Mouse (Mus musculus) stomach, postnatal 0 days (tissue): ENCODE results near the gene Olfr643. TPM values are rescaled to one million over a fixed set of nuclear protein-coding genes. Genes with fewer than 3 reads are reported as not detected.
"Not testable (repeated sequence)": the region's sequence is repeated elsewhere in the genome, so short reads cannot be mapped to it uniquely, and the experiment has no call there.

Experiments
- ATAC-seq: fragments of 200-750 bp; cut with Nextera tagmentation; 2 replicates; pipeline ENCODE4 v1.8.0; 2017; ENCODE audit not compliant: low FRiP score, low TSS enrichment
- DNase-seq: peaks from one replicate; pipeline ENCODE4 v3.0.0-alpha.2; 2016; ENCODE audit warnings: low spot score
- H3K27ac ChIP-seq: fragments of 300-500 bp; sonication (generic); replicated peaks from 2 replicates; pipeline ENCODE4 v1.5.1; 2014; ENCODE audit warnings: mild to moderate bottlenecking, control low read depth
- H3K27me3 ChIP-seq: fragments of 300-500 bp; sonication (generic); 2 replicates; pipeline ENCODE4 v1.6.1; 2014; ENCODE audit warnings: low read length; ENCODE audit not compliant: control insufficient read depth, insufficient read depth
- H3K36me3 ChIP-seq: fragments of 300-500 bp; sonication (generic); 2 replicates; pipeline ENCODE4 v1.6.1; 2014; ENCODE audit warnings: low read length, mixed read lengths; ENCODE audit not compliant: control insufficient read depth, insufficient read depth
- H3K4me1 ChIP-seq: fragments of 300-500 bp; sonication (generic); replicated peaks from 2 replicates; pipeline ENCODE4 v1.6.1; 2014; ENCODE audit warnings: antibody characterized with exemption; ENCODE audit not compliant: control insufficient read depth, insufficient read depth
- H3K4me2 ChIP-seq: fragments of 300-500 bp; sonication (generic); replicated peaks from 2 replicates; pipeline ENCODE4 v1.6.1; 2014; ENCODE audit warnings: low read depth, mild to moderate bottlenecking, control low read depth, moderate library complexity
- H3K4me3 ChIP-seq: fragments of 300-500 bp; sonication (generic); 2 replicates; pipeline ENCODE4 v1.5.1; 2014; ENCODE audit warnings: low read depth, low read length, control low read depth
- H3K9ac ChIP-seq: fragments of 300-500 bp; sonication (generic); 2 replicates; pipeline ENCODE4 v1.6.1; 2014; ENCODE audit warnings: mild to moderate bottlenecking, low read length, control low read depth, mixed read lengths
- H3K9me3 ChIP-seq: fragments of 300-500 bp; sonication (generic); 2 replicates; pipeline ENCODE4 v1.6.1; 2016; ENCODE audit warnings: low read length; ENCODE audit not compliant: control insufficient read depth
- CTCF ChIP-seq: IDR thresholded peaks from 2 replicates; pipeline ENCODE4 v1.5.1; 2016; ENCODE audit warnings: antibody characterized with exemption, low read depth, mild to moderate bottlenecking, moderate library complexity
- EP300 ChIP-seq: optimal IDR thresholded peaks from 2 replicates; pipeline ENCODE3; 2016; ENCODE audit warnings: antibody characterized with exemption
- WGBS: fragments of 180-500 bp; shearing (Covaris S2); extraction: QIAGEN DNeasy Blood & Tissue Kit; methylation state at CpG from one replicate; pipeline ENCODE4 v1.1.7; 2014; 5-methylcytosine and 5-hydroxymethylcytosine counted together
- polyA plus RNA-seq: library from polyadenylated mRNA; unstranded; fragments of >200 nt; fragmentation: Nextera tagmentation; extraction: Ambion mirVana; gene quantifications from 2 replicates; pipeline ENCODE4 v1.2.1, GENCODE M21; 2015

Olfr643 gene
- polyA plus RNA-seq, 1 experiment from 2014 or later = not detected

DNA sequence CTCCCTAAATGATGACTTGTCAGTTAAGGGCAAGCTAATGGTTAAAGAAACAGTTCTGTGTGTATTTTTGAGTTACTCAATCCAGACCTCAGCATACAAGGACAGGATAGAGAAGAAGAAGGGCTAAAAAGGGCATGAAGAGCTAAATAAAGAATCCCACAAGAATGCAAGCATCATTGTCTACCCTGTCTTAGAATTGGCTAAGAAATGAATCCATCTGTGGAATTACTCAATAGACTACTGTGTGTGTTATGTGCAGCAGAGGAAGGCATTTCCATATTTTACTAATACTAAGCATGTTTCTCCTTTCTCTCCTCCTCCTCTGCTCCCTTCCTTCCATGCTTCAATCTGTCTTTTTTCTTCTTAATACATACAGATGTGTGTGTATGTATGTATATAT is 138.1 kb downstream of the Olfr643 start:
- Histone ChIP-seq H3K27ac (no peak overlapping the region), H3K9ac (no peak overlapping the region), H3K36me3 (no peaks in the 10 kb centered on the region), H3K27me3 (no peaks in the 10 kb centered on the region), H3K4me1 (no peaks in the 10 kb centered on the region), H3K4me2 (no peak overlapping the region), H3K4me3 (no peak overlapping the region), H3K9me3 (no peaks in the 10 kb centered on the region)
- ATAC-seq (no peak), DNase-seq (no peak)
- TF ChIP-seq CTCF (no peak), EP300 (no peak)

DNA sequence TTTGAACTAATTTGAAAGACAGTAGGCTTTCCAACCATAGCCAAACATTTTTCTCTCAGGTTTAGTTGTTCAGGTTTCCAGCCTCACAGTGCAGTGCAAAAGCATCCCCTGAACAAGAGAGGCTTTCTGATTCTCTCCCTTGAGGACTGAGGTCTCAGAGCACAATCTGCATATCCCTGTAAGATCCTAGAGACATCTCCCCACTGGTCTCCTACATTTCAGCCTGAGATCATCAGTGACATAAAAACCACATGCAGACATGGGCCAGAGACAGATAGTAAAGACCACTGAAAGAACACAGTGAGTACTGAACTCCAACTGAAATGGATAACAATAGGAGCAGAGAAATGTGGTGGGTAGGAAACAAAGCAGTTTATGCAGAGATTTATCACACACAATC is 138.8 kb downstream of the Olfr643 start, which contains the start of gene Olfr638:
Olfr638 (plus strand) TSS at position 301 of the 400 bp plus-strand sequence.
- H3K4me1 ChIP-seq = no peaks in the 10 kb centered on the region
- no peak within 1 kb of the TSS for H3K4me3 ChIP-seq
- no peak for TF ChIP-seq EP300
- TF ChIP-seq CTCF = no peak
- no peak within 1 kb of the TSS for H3K4me2 ChIP-seq
- no peaks in the 10 kb centered on the region for H3K36me3 ChIP-seq
- H3K9me3 ChIP-seq = no peaks in the 10 kb centered on the region
- H3K27ac ChIP-seq = no peak within 1 kb of the TSS
- DNase-seq (no peak), ATAC-seq (no peak)
- H3K27me3 ChIP-seq = no peaks in the 10 kb centered on the region
- no peak within 1 kb of the TSS for H3K9ac ChIP-seq

DNA sequence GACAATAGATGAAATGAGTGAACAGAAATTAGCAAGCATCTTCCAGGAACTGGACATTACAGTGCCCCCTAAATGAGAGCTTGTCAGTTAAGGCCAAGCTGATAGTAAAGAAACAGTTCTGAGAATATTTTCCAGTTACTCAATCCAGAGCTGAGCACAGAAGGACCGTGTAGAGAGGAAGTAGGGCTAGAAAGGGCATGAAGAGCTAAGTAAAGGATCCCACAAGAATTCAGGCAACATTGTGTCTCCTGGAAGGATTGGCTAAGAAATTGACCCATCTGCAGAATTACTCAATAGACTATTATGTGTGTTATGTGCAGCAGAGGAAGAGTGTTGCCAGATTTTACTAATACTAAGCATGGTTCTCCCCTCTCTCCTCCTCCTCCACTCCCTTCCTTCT is 165.4 kb downstream of the Olfr643 start:
- Histone ChIP-seq H3K9me3 (no peaks in the 10 kb centered on the region), H3K36me3 (no peaks in the 10 kb centered on the region), H3K27ac (no peak overlapping the region), H3K4me3 (no peak overlapping the region), H3K9ac (no peak overlapping the region), H3K4me2 (no peak overlapping the region), H3K27me3 (no peaks in the 10 kb centered on the region), H3K4me1 (no peaks in the 10 kb centered on the region)
- TF ChIP-seq EP300 = no peak
- TF ChIP-seq CTCF = no peak
- ATAC-seq = no peak
- 61% methylated on average over 1 of the region's 1 CpGs for WGBS
- no peak for DNase-seq

DNA sequence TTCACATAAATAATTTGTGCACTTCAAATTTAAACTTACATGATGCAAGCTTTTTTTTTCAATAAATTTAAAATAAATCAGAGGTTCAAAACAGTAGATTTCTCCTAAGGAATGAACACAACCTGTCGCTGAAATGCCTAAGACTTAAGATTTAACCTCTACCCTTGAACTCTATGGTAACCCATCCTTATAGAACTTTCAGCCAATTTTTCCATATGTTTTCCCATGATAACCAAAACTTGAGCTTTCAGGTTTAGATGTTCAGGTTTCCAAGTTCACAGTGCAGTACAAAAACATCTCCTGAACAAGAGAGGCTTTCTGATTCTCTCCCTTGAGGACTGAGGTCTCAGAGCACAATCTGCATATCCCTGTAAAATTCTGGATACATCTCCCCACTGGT is 166.4 kb downstream of the Olfr643 start, which contains the start of gene Olfr635:
Olfr635 (plus strand) TSS at position 301 of the 400 bp plus-strand sequence.
- Histone ChIP-seq H3K4me3 (no peak within 1 kb of the TSS), H3K4me1 (no peaks in the 10 kb centered on the region), H3K27me3 (no peaks in the 10 kb centered on the region), H3K9ac (no peak within 1 kb of the TSS), H3K36me3 (no peaks in the 10 kb centered on the region), H3K27ac (no peak within 1 kb of the TSS), H3K9me3 (no peaks in the 10 kb centered on the region), H3K4me2 (no peak within 1 kb of the TSS)
- no peak for TF ChIP-seq EP300
- TF ChIP-seq CTCF = no peak
- ATAC-seq = no peak
- WGBS = 76% methylated on average over 1 of the region's 1 CpGs
- DNase-seq = no peak

DNA sequence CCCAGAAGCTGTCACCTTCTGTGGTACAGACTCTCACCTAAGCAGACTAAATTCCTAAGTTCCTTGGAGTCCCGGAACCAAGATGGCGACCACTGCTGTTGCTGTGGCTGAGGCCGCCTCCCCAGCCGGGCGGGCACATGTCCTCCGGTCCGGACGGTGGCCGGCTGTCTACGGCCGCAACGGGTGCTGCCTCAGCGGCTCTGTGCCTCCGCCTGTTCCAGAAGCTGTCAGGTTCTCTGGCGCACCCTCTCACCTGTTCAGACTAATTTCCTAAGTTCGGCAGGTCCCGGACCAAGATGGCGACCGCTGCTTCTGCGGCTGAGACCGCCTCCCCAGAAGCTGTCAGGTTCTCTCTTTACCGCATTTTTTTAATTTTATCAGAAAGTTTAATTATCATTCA is 170.3 kb downstream of the Olfr643 start:
- H3K27me3 ChIP-seq, H3K4me1 ChIP-seq, H3K9me3 ChIP-seq, H3K36me3 ChIP-seq, H3K27ac ChIP-seq, DNase-seq, H3K9ac ChIP-seq, H3K4me2 ChIP-seq, ATAC-seq, H3K4me3 ChIP-seq: not testable (repeated sequence)
- 94% methylated on average over 22 of the region's 22 CpGs for WGBS

Other genes starting within 250 kb of the Olfr643 start
- gene Olfr64, start 242.9 kb downstream of the Olfr643 start, polyA plus RNA-seq = not detected in 2 replicates
- not detected in 2 replicates for gene Olfr65, start 233.9 kb downstream of the Olfr643 start, polyA plus RNA-seq
- not detected in 2 replicates for gene Olfr631, start 208.6 kb downstream of the Olfr643 start, polyA plus RNA-seq
- gene Olfr632, start 203.1 kb downstream of the Olfr643 start, polyA plus RNA-seq = not detected in 2 replicates
- not detected in 2 replicates for gene Olfr633, start 193.0 kb downstream of the Olfr643 start, polyA plus RNA-seq
- 0.01 TPM in 1 of 2 replicates, not detected in the other for gene Olfr635, start 166.3 kb downstream of the Olfr643 start, polyA plus RNA-seq
- gene Olfr638, start 138.7 kb downstream of the Olfr643 start, polyA plus RNA-seq = not detected in 2 replicates
- 0.01 TPM in 1 of 2 replicates, not detected in the other for gene Olfr639, start 120.1 kb downstream of the Olfr643 start, polyA plus RNA-seq
- 0.04 TPM in 1 of 2 replicates, not detected in the other for gene Olfr640, start 111.8 kb downstream of the Olfr643 start, polyA plus RNA-seq
- not detected in 2 replicates for gene Olfr641, start 102.0 kb downstream of the Olfr643 start, polyA plus RNA-seq
- gene Olfr642, start 84.7 kb downstream of the Olfr643 start, polyA plus RNA-seq = not detected in 2 replicates
- not detected in 2 replicates for gene 4930516K23Rik, start 76.0 kb downstream of the Olfr643 start, polyA plus RNA-seq
- not detected in 2 replicates for gene Olfr644, start 65.5 kb downstream of the Olfr643 start, polyA plus RNA-seq
- gene Olfr645, start 51.9 kb downstream of the Olfr643 start, polyA plus RNA-seq = not detected in 2 replicates
- 0.11 TPM in 1 of 2 replicates, not detected in the other for gene Olfr646, start 32.5 kb downstream of the Olfr643 start, polyA plus RNA-seq
- not detected in 2 replicates for gene Ubqln5, start 7.6 kb downstream of the Olfr643 start, polyA plus RNA-seq
- not detected in 2 replicates for gene Ubqln3, start 5.9 kb upstream of the Olfr643 start, polyA plus RNA-seq
- not detected in 2 replicates for gene Ubqlnl, start 13.2 kb upstream of the Olfr643 start, polyA plus RNA-seq
- not detected in 2 replicates for gene Olfm5, start 27.4 kb upstream of the Olfr643 start, polyA plus RNA-seq
- gene Olfr648, start 46.0 kb upstream of the Olfr643 start, polyA plus RNA-seq = 0.07 and 0.08 TPM in 2 replicates
- gene Olfr649, start 58.6 kb upstream of the Olfr643 start, polyA plus RNA-seq = not detected in 2 replicates
- 0.74 and 0.83 TPM in 2 replicates for gene Trim6, start 81.4 kb upstream of the Olfr643 start, polyA plus RNA-seq
- gene Trim34a, start 107.1 kb upstream of the Olfr643 start, polyA plus RNA-seq = 2.0 and 2.7 TPM in 2 replicates
- gene Trim5, start 150.7 kb upstream of the Olfr643 start, polyA plus RNA-seq = 0.35 and 0.51 TPM in 2 replicates
- gene Trim12a, start 178.1 kb upstream of the Olfr643 start, polyA plus RNA-seq = 5.8 and 6.8 TPM in 2 replicates
- gene Trim34b, start 192.1 kb upstream of the Olfr643 start, polyA plus RNA-seq = not detected in 2 replicates
- 1.1 and 1.2 TPM in 2 replicates for gene Trim12c, start 216.0 kb upstream of the Olfr643 start, polyA plus RNA-seq
- 0.12 TPM in 2 replicates for gene Trim30b, start 232.5 kb upstream of the Olfr643 start, polyA plus RNA-seq